Mouse (Mus musculus) cerebellum, adult 2 months (tissue): ENCODE data around the gene Gmnc. TPM values are rescaled to one million over a fixed set of nuclear protein-coding genes. Genes with fewer than 3 reads are reported as not detected.

ENCODE experiments used
- DNase-seq, 2 experiments: peaks; one replicate each; pipeline ENCODE4 v3.0.0; 2021
- H3K27ac ChIP-seq: fragments of 200-500 bp; 2 replicates; pipeline ENCODE4 v1.5.1; 2012; ENCODE audit warnings: low read length, control low read depth, inconsistent platforms; ENCODE audit not compliant: insufficient read depth
- H3K27me3 ChIP-seq: fragments of 200-500 bp; 2 replicates; pipeline ENCODE4 v1.6.1; 2012; ENCODE audit warnings: inconsistent platforms, mild to moderate bottlenecking, low read length, moderate library complexity; ENCODE audit not compliant: control insufficient read depth, insufficient read depth
- H3K4me1 ChIP-seq: fragments of 200-500 bp; 2 replicates; pipeline ENCODE4 v1.6.1; 2011; ENCODE audit warnings: low read length; ENCODE audit not compliant: control insufficient read depth, insufficient read depth
- H3K4me3 ChIP-seq: fragments of 200-500 bp; replicated peaks from 2 replicates; pipeline ENCODE3; 2011; ENCODE audit warnings: mild to moderate bottlenecking, low read depth, low read length, control low read depth; ENCODE audit not compliant: insufficient read depth
- CTCF ChIP-seq: fragments of 200-500 bp; IDR thresholded peaks from 2 replicates; pipeline ENCODE4 v1.5.1; 2011; ENCODE audit warnings: low read depth, mild to moderate bottlenecking, control low read depth, low read length, moderate library complexity, borderline replicate concordance; ENCODE audit not compliant: insufficient read depth
- POLR2A ChIP-seq: fragments of 200-500 bp; IDR thresholded peaks from 2 replicates; pipeline ENCODE4 v1.6.1; 2011; ENCODE audit warnings: low read length, control low read depth, borderline replicate concordance; ENCODE audit not compliant: insufficient read depth
- WGBS: fragments of 180-500 bp; shearing (Covaris S2); methylation state at CpG from one replicate; pipeline ENCODE4 v1.1.7; 2018; 5-methylcytosine and 5-hydroxymethylcytosine counted together
- polyA plus RNA-seq: library from polyadenylated mRNA; depleted of rRNA; stranded (reverse); fragments of >200 nt; gene quantifications from 2 replicates; pipeline ENCODE4 v1.2.3, GENCODE M21; 2012; rRNA removed

Gmnc gene
- polyA plus RNA-seq = 0.49 and 0.78 TPM in 2 replicates

GRCm38 (mm10) chr16:26991477-26992300 lies at the start of gene Gmnc:
Gmnc (minus strand) TSS chr16:26991652.
- 39% methylated on average over 13 of the region's 13 CpGs for WGBS

DNA sequence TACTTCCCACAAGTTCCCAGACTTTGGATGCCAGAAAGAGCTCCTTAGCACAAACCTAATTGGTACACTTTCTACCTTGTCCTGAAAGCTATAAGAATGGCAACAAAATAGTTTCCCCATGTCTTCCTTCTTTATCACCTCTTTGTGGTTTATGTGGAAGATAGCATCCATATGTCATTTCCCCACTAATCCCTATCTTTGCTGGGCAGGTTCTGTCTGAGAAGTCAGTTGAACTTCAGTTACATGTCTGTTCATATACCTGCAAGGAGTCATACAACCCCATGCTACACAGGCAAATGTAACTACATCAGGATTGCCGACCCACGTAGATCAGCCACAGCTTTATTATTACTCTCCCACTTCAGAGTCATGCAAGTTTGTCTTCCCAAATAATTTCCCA lies 35.8 kb upstream of the Gmnc start:
- WGBS = 95% methylated on average over 2 of the region's 2 CpGs
- no peak overlapping the region for H3K27ac ChIP-seq
- TF ChIP-seq CTCF = no peak
- TF ChIP-seq POLR2A = no peak

More at GRCm38 (mm10) chr16:26991477-26992300, at the start of gene Gmnc:
- Histone ChIP-seq H3K4me1 (no peaks in the 10 kb centered on the region), H3K4me3 (no peak within 1 kb of the TSS), H3K27me3 (no peaks in the 10 kb centered on the region), H3K27ac (no peak within 1 kb of the TSS)
- TF ChIP-seq POLR2A (no peak), CTCF (no peak)
- no peak for DNase-seq

GRCm38 (mm10) chr16:27026226-27026625 lies 34.8 kb upstream of the Gmnc start:
- no peaks in the 10 kb centered on the region for H3K4me1 ChIP-seq
- 89% methylated on average over 4 of the region's 4 CpGs for WGBS

More for the DNA sequence above, 35.8 kb upstream of the Gmnc start:
- no peak overlapping the region for H3K4me3 ChIP-seq
- H3K4me1 ChIP-seq = no peaks in the 10 kb centered on the region
- DNase-seq = no peak
- H3K27me3 ChIP-seq = no peaks in the 10 kb centered on the region

DNA sequence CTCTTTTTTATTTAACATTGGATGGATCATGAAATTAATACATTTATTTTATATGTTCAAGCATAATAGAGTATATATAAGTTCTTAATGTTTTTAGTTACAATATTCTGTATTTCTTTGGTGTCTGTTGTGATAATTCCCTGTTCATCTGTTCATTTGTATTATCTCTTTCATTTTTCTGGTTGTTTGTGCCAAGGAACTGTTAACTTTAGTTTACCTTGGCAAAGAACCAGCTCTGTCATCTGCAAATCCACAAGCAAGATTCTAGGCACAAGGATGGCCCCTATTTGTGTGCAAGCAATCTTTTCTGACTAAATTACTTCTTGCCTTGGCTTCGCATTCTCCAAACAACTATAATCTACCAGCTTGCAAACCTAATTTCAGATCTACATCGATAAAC lies 31.3 kb upstream of the Gmnc start:
- H3K27me3 ChIP-seq = no peaks in the 10 kb centered on the region
- DNase-seq = no peak
- H3K4me1 ChIP-seq = no peaks in the 10 kb centered on the region
- H3K27ac ChIP-seq = no peak overlapping the region
- no peak overlapping the region for H3K4me3 ChIP-seq
- TF ChIP-seq CTCF (no peak), POLR2A (no peak)
- 81% methylated on average over 2 of the region's 2 CpGs for WGBS

More at GRCm38 (mm10) chr16:27026226-27026625, 34.8 kb upstream of the Gmnc start:
- no peak for DNase-seq
- Histone ChIP-seq H3K27ac (no peak overlapping the region), H3K4me3 (no peak overlapping the region), H3K27me3 (no peaks in the 10 kb centered on the region)
- TF ChIP-seq POLR2A (no peak), CTCF (no peak)

GRCm38 (mm10) chr16:27017309-27017708 lies 25.9 kb upstream of the Gmnc start:
- 10% methylated on average over 4 of the region's 4 CpGs for WGBS
- H3K4me1 ChIP-seq = no peaks in the 10 kb centered on the region
- no peak for TF ChIP-seq POLR2A
- TF ChIP-seq CTCF = no peak

DNA sequence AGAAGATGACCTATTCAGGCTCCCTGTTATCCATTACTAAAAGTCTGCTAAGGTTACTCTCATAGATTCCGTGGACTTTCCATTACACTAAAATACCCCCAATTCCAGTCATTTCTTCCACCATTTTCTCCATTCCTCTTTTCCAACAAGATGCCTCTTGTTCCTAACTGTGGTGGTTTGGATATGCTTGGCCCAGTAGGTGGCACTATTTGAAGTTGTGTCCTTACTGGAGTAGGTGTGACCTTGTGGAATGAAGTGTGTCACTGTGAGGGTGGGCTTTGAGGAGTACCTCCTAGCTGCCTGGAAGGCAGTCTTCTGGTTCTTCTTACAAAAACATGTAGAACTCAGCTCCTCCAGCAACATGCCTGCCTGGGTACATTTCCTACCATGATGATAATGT lies 11.3 kb upstream of the Gmnc start:
- WGBS = 90% methylated on average over 1 of the region's 1 CpGs
- Histone ChIP-seq H3K27me3 (no peaks in the 10 kb centered on the region), H3K4me1 (no peaks in the 10 kb centered on the region), H3K4me3 (no peak overlapping the region), H3K27ac (no peak overlapping the region)
- DNase-seq = no peak
- TF ChIP-seq POLR2A = no peak
- TF ChIP-seq CTCF = no peak

More at GRCm38 (mm10) chr16:27017309-27017708, 25.9 kb upstream of the Gmnc start:
- Histone ChIP-seq H3K4me3 (no peak overlapping the region), H3K27me3 (no peaks in the 10 kb centered on the region), H3K27ac (no peak overlapping the region)
- peak; percentile 22 to 50 for DNase-seq

DNA sequence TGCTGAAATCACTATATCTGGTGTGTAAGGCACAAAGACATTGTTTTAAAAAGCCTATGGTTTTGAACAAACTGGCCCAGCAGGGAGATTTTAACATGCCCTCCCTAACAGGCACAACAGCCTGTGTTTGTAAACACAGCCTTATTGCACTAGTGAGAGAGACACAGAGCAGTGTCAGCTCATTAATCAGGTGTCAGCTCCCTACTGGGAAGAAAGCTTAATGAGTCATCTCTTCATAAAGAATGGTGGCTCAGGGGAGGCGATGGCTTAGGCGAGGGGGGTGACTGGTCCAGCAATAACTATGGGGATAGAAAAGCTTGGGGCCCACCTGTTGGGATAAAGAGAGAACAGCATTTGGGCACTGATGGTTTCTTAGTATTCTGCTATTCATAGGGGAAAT lies 8.1 kb upstream of the Gmnc start:
- WGBS = 15% methylated on average over 2 of the region's 2 CpGs
- H3K4me1 ChIP-seq = no peaks in the 10 kb centered on the region
- H3K4me3 ChIP-seq = no peak overlapping the region
- no peak overlapping the region for H3K27ac ChIP-seq
- DNase-seq = no peak
- no peaks in the 10 kb centered on the region for H3K27me3 ChIP-seq
- TF ChIP-seq POLR2A (no peak), CTCF (no peak)
